Mouse (Mus musculus): ENCODE measurements around the gene Snrnp27. TPM values are rescaled to one million over a fixed set of nuclear protein-coding genes. Genes with fewer than 3 reads are reported as not detected.

Snrnp27 gene
- 62.1 and 70.0 TPM in 2 replicates for polyA plus RNA-seq (2012; rRNA removed)

GRCm38 (mm10) chr6:86683872-86684654, at the start of gene Snrnp27:
Snrnp27 (minus strand) TSS chr6:86684522.

GRCm38 (mm10) chr6:86733183-86733876, 49.0 kb upstream of the Snrnp27 start, which contains the start of gene Gmcl1:
Gmcl1 (minus strand) TSS chr6:86733383.

GRCm38 (mm10) chr6:86668580-86669239, 15.6 kb downstream of the Snrnp27 start, which contains the start of gene Mxd1:
Mxd1 (minus strand) TSS chr6:86669161.

GRCm38 (mm10) chr6:86627946-86628345, 56.4 kb downstream of the Snrnp27 start, which contains the start of gene Asprv1:
Asprv1 (plus strand) TSS chr6:86628164.

Other genes starting within 250 kb of the Snrnp27 start
- 19.9 and 21.3 TPM in 2 replicates for gene C87436, start 246.1 kb downstream of the Snrnp27 start, polyA plus RNA-seq (2012; rRNA removed)
- gene Pcbp1, start 158.2 kb downstream of the Snrnp27 start, polyA plus RNA-seq (2012; rRNA removed), result 151 and 173 TPM in 2 replicates
- gene Asprv1, start 56.4 kb downstream of the Snrnp27 start, polyA plus RNA-seq (2012; rRNA removed), result 1.5 and 3.2 TPM in 2 replicates
- gene Mxd1, start 15.4 kb downstream of the Snrnp27 start, polyA plus RNA-seq (2012; rRNA removed), result 14.1 and 16.5 TPM in 2 replicates
- gene Gmcl1, start 48.9 kb upstream of the Snrnp27 start, polyA plus RNA-seq (2012; rRNA removed), result 33.2 and 33.4 TPM in 2 replicates
- gene Anxa4, start 109.1 kb upstream of the Snrnp27 start, polyA plus RNA-seq (2012; rRNA removed), result 4.5 and 5.0 TPM in 2 replicates
- 59.7 and 60.0 TPM in 2 replicates for gene Aak1, start 165.0 kb upstream of the Snrnp27 start, polyA plus RNA-seq (2012; rRNA removed)